Mouse (Mus musculus) hindbrain, postnatal 0 days (tissue): ENCODE measurements around the gene Clic3. TPM values are rescaled to one million over a fixed set of nuclear protein-coding genes. Genes with fewer than 3 reads are reported as not detected.
A peak's percentile ranks its signal among the peaks of the same experiment; 100 is the strongest.

Experiments used
- ATAC-seq: fragments of 200-750 bp; cut with Nextera tagmentation; 2 replicates; pipeline ENCODE4 v1.8.0; 2017; ENCODE audit warnings: mild to moderate bottlenecking, moderate TSS enrichment, moderate library complexity
- DNase-seq: peaks from one replicate; pipeline ENCODE4 v3.0.0-alpha.2; 2015; ENCODE audit warnings: low spot score
- H3K27ac ChIP-seq: fragments of 300-500 bp; sonication (generic); 2 replicates; pipeline ENCODE4 v1.5.1; 2014; ENCODE audit warnings: mild to moderate bottlenecking
- H3K27me3 ChIP-seq: fragments of 300-500 bp; sonication (generic); 2 replicates; pipeline ENCODE4 v1.6.1; 2014; ENCODE audit warnings: low read length, mixed read lengths; ENCODE audit not compliant: insufficient read depth
- H3K36me3 ChIP-seq: fragments of 300-500 bp; sonication (generic); 2 replicates; pipeline ENCODE4 v1.6.1; 2014; ENCODE audit warnings: low read length, mixed read lengths; ENCODE audit not compliant: insufficient read depth
- H3K4me1 ChIP-seq: fragments of 300-500 bp; sonication (generic); 2 replicates; pipeline ENCODE4 v1.6.1; 2014; ENCODE audit warnings: antibody characterized with exemption, low read length, mixed read lengths; ENCODE audit not compliant: insufficient read depth
- H3K4me2 ChIP-seq: fragments of 300-500 bp; sonication (generic); 2 replicates; pipeline ENCODE4 v1.6.1; 2014; ENCODE audit warnings: low read depth, mild to moderate bottlenecking, low read length, moderate library complexity, mixed read lengths
- H3K4me3 ChIP-seq: fragments of 300-500 bp; sonication (generic); 2 replicates; pipeline ENCODE4 v1.5.1; 2014; ENCODE audit warnings: low read length
- H3K9ac ChIP-seq: fragments of 300-500 bp; sonication (generic); replicated peaks from 2 replicates; pipeline ENCODE4 v1.6.1; 2014; ENCODE audit warnings: mild to moderate bottlenecking, low read length, moderate library complexity, mixed read lengths
- H3K9me3 ChIP-seq: fragments of 300-500 bp; sonication (generic); 2 replicates; pipeline ENCODE4 v1.6.1; 2016; ENCODE audit warnings: low read length, mixed read lengths
- CTCF ChIP-seq: IDR thresholded peaks from 2 replicates; pipeline ENCODE4 v1.5.1; 2016; ENCODE audit warnings: antibody characterized with exemption, control low read depth, low read depth
- WGBS: fragments of 180-500 bp; shearing (Covaris S2); extraction: QIAGEN DNeasy Blood & Tissue Kit; methylation state at CpG from one replicate; pipeline ENCODE4 v1.1.7; 2014; 5-methylcytosine and 5-hydroxymethylcytosine counted together
- polyA plus RNA-seq: library from polyadenylated mRNA; unstranded; fragments of >200 nt; fragmentation: Nextera tagmentation; extraction: Ambion mirVana; gene quantifications from 2 replicates; pipeline ENCODE4 v1.2.1, GENCODE M21; 2015
- total RNA-seq: library from RNA; depleted of rRNA; stranded (reverse); fragments of >200 nt; gene quantifications from 2 replicates; pipeline ENCODE4 v1.2.3, GENCODE M21; 2014

Clic3 gene
- total and polyA plus RNA-seq, 2 experiments from 2014 or later: 3.9 to 4.1 TPM

DNA sequence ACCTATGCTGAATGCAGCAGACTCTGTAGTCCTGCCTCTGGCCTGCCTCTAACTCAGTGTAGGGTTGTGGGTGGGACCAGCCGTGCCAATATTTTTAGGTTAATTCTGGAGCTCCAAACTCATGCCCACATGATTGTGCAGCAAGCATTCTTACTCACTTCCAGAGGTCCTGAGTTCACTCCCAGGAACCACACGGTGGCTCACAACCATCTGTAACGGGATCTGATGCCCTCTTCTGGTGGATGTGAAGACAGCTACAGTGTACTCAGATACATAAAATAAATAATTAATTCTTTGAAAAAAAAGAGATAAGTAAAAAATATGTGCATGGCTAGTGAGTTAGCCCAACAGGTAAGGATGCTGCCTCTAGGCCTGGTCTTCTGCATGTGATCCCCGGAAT, 39.8 kb downstream of the Clic3 start:
- Histone ChIP-seq H3K9me3 (no peaks in the 10 kb centered on the region), H3K4me3 (no peak overlapping the region), H3K4me2 (no peak overlapping the region), H3K4me1 (peaks cover 8% of the 10 kb centered on the region), H3K36me3 (no peaks in the 10 kb centered on the region), H3K9ac (no peak overlapping the region), H3K27me3 (no peaks in the 10 kb centered on the region), H3K27ac (no peak overlapping the region)
- ATAC-seq: no peak
- TF ChIP-seq CTCF: peak; percentile 72
- WGBS: 41% methylated on average over 4 of the region's 4 CpGs
- peak; percentile 58 for DNase-seq

GRCm38 (mm10) chr2:25497846-25498575, 41.4 kb downstream of the Clic3 start:
- no peak for ATAC-seq
- peak overlapping the region; percentile 38; the same call in 1 of the 2 replicates for H3K27ac ChIP-seq
- peaks cover 14% of the 10 kb centered on the region for H3K4me1 ChIP-seq
- H3K4me3 ChIP-seq: no peak overlapping the region
- no peak overlapping the region for H3K4me2 ChIP-seq
- H3K9me3 ChIP-seq: no peaks in the 10 kb centered on the region
- H3K27me3 ChIP-seq: no peaks in the 10 kb centered on the region
- DNase-seq: no peak
- H3K36me3 ChIP-seq: peaks cover 5% of the 10 kb centered on the region; the same call in 1 of the 2 replicates
- 53% methylated on average over 6 of the region's 6 CpGs for WGBS
- TF ChIP-seq CTCF: no peak
- H3K9ac ChIP-seq: no peak overlapping the region

DNA sequence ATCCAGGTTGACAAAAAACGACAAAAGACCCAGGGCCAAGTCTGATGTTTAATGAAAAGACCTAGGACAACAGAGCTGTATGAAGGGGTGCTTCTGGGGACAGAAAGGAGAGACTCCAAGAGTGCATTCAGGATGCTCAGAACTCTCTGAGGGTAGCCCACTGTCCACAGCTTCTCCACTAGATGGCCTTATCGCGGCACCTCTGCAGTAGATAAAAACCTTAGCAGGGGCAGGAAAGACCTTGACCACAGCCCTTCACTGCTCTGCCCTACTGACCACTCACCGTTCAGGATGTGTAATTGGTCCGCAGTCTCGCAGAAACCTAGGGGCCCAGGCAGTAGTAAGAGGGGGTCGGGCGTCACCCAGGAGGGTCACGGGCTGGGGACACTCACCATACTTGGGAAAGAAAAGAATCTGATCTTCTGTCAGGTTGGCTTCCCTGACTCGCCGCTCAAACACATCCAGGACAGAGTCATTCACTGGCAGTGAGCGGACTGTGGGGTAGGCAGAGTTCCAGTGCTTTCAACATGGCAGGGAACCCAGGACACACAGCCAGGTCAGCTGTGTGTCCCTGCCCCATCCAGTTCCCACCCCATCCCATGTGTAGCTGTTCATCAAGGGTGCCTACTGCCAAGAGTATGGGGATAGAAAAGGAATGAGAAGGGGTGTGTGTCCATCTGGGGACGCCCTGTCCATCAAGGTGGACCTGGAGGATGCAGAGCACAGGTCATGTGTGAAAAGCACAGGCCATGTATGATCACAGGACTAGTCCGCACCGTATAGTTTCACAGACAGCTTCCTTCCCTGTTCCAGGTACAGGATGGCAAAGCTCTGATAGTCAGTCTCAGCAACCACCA, 42.2 kb downstream of the Clic3 start:
- H3K27ac ChIP-seq: no peak overlapping the region
- DNase-seq: no peak
- no peaks in the 10 kb centered on the region for H3K9me3 ChIP-seq
- H3K4me3 ChIP-seq: no peak overlapping the region
- H3K4me1 ChIP-seq: peaks cover 14% of the 10 kb centered on the region
- WGBS: 72% methylated on average over 15 of the region's 15 CpGs
- TF ChIP-seq CTCF: no peak
- no peak for ATAC-seq
- H3K9ac ChIP-seq: no peak overlapping the region
- H3K4me2 ChIP-seq: no peak overlapping the region
- H3K36me3 ChIP-seq: peaks cover 13% of the 10 kb centered on the region; the same call in 1 of the 2 replicates
- no peaks in the 10 kb centered on the region for H3K27me3 ChIP-seq

- Histone ChIP-seq H3K9ac (peak overlapping the region; percentile 44), H3K4me3 (peak overlapping the region; percentile 69), H3K4me1 (peaks cover 14% of the 10 kb centered on the region), H3K36me3 (peaks cover 24% of the 10 kb centered on the region; the same call in 1 of the 2 replicates), H3K4me2 (peak overlapping the region; percentile 94), H3K9me3 (no peaks in the 10 kb centered on the region), H3K27ac (peak overlapping the region; percentile 74), H3K27me3 (no peaks in the 10 kb centered on the region)
- ATAC-seq (peak; percentile 13; the same call in 1 of the 2 replicates), DNase-seq (no peak)
- no peak for TF ChIP-seq CTCF
- 74% methylated on average over 6 of the region's 6 CpGs for WGBS
Measured at GRCm38 (mm10) chr2:25500071-25500575, 43.5 kb downstream of the Clic3 start.

GRCm38 (mm10) chr2:25500576-25501405, 44.2 kb downstream of the Clic3 start, which contains the start of gene Fbxw5:
Fbxw5 (plus strand) TSS chr2:25500750.
- no peak for TF ChIP-seq CTCF
- peak within 1 kb of the TSS; percentile 90 for H3K27ac ChIP-seq
- ATAC-seq (peak; percentile 91), DNase-seq (peak; percentile 98)
- no peaks in the 10 kb centered on the region for H3K27me3 ChIP-seq
- H3K4me2 ChIP-seq: peak within 1 kb of the TSS; percentile 94
- WGBS: under 1% methylated on average over 42 of the region's 44 CpGs
- peak within 1 kb of the TSS; percentile 88 for H3K9ac ChIP-seq
- no peaks in the 10 kb centered on the region for H3K9me3 ChIP-seq
- H3K36me3 ChIP-seq: peaks cover 28% of the 10 kb centered on the region; the same call in 1 of the 2 replicates
- peak within 1 kb of the TSS; percentile 69 for H3K4me3 ChIP-seq
- peaks cover 14% of the 10 kb centered on the region for H3K4me1 ChIP-seq
